Mouse (Mus musculus): ENCODE data around the gene D7Ertd443e.

D7Ertd443e gene

GRCm38 (mm10) chr7:134287570-134288222 is 97.8 kb downstream of the D7Ertd443e start:
- no peak for DNase-seq

GRCm38 (mm10) chr7:134272956-134273355 is 112.5 kb downstream of the D7Ertd443e start:
- no peak for DNase-seq

GRCm38 (mm10) chr7:134272421-134272820 is 113.0 kb downstream of the D7Ertd443e start:
- DNase-seq, result no peak

GRCm38 (mm10) chr7:134265783-134266182 is 119.7 kb downstream of the D7Ertd443e start:
- DNase-seq, result no peak

GRCm38 (mm10) chr7:134263146-134263906 is 122.1 kb downstream of the D7Ertd443e start:
- peak; percentile 55 to 61 for DNase-seq

- DNase-seq, result no peak
These were observed 124.3 kb downstream of the D7Ertd443e start for GRCm38 (mm10) chr7:134261003-134261701.

- no peak for DNase-seq
These were observed 135.1 kb downstream of the D7Ertd443e start for GRCm38 (mm10) chr7:134250273-134250870.

GRCm38 (mm10) chr7:134248041-134248440 is 137.4 kb downstream of the D7Ertd443e start:
- no peak for DNase-seq

GRCm38 (mm10) chr7:134246624-134247023 is 138.8 kb downstream of the D7Ertd443e start:
- no peak for DNase-seq

GRCm38 (mm10) chr7:134242773-134243172 is 142.7 kb downstream of the D7Ertd443e start:
- no peak for DNase-seq

- no peak for DNase-seq
These were observed 144.2 kb downstream of the D7Ertd443e start for GRCm38 (mm10) chr7:134241212-134241611.

- no peak for DNase-seq
These were observed 144.9 kb downstream of the D7Ertd443e start for GRCm38 (mm10) chr7:134240579-134240978.

- DNase-seq, result no peak
These were observed 146.6 kb downstream of the D7Ertd443e start for GRCm38 (mm10) chr7:134238863-134239262.

GRCm38 (mm10) chr7:134237356-134237755 is 148.1 kb downstream of the D7Ertd443e start:
- no peak for DNase-seq

- DNase-seq, result no peak
These were observed 148.7 kb downstream of the D7Ertd443e start for GRCm38 (mm10) chr7:134236727-134237126.

GRCm38 (mm10) chr7:134235552-134235951 is 149.9 kb downstream of the D7Ertd443e start:
- no peak for DNase-seq

GRCm38 (mm10) chr7:134231378-134232346 is 153.8 kb downstream of the D7Ertd443e start, which contains the start of gene Adam12:
Adam12 (minus strand) TSS chr7:134232146.
- DNase-seq, result no peak

GRCm38 (mm10) chr7:134230708-134231107 is 154.8 kb downstream of the D7Ertd443e start:
- no peak for DNase-seq

GRCm38 (mm10) chr7:134229899-134230298 is 155.6 kb downstream of the D7Ertd443e start:
- no peak for DNase-seq

GRCm38 (mm10) chr7:134227773-134228455 is 157.5 kb downstream of the D7Ertd443e start:
- no peak for DNase-seq

- no peak for DNase-seq
These were observed 158.4 kb downstream of the D7Ertd443e start for GRCm38 (mm10) chr7:134227101-134227500.
